Mouse (Mus musculus): Measurements from ENCODE around the gene Gdap1l1.

- no peak for TF ChIP-seq CTCF (IDR thresholded peaks at IDR 0.05; ENCODE audit: low read depth)
- TF ChIP-seq EP300 (IDR thresholded peaks at IDR 0.05; ENCODE audit: low read depth): no peak
Measured at GRCm38 (mm10) chr2:163462801-163463200, 24.5 kb downstream of the Gdap1l1 start.
